Mouse (Mus musculus): ENCODE results near the gene Capns2.

DNA sequence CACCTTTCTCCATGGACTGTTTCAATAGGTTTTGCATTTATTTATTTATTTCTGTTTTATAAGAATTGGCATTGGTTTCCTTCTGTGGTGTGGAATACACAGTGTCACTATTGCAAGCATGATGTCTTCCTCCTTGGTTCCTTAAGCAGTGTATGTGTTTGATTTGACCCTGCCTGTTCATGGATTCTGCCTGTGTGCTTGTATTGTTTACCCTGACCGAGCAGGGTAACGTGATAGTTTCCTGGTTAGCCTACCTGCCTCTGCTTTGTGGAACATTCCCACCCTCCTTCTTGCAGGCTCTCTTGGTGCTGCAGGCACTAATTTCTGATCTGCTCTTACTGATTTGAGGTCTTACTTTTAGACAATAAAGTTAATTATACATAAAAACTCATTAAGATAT is 7.3 kb upstream of the Capns2 start:
- no peak for TF ChIP-seq CTCF (IDR thresholded peaks at IDR 0.05; ENCODE audit: borderline replicate concordance, insufficient read depth, low read depth, low read length)
- no peak for TF ChIP-seq POLR2A (IDR thresholded peaks at IDR 0.05; ENCODE audit: borderline replicate concordance, insufficient read depth, low read length)

Measured in cerebellum, adult 2 months (tissue).